ENCODE assay signal across 19 mouse cellular contexts in the genomic region with DNA sequence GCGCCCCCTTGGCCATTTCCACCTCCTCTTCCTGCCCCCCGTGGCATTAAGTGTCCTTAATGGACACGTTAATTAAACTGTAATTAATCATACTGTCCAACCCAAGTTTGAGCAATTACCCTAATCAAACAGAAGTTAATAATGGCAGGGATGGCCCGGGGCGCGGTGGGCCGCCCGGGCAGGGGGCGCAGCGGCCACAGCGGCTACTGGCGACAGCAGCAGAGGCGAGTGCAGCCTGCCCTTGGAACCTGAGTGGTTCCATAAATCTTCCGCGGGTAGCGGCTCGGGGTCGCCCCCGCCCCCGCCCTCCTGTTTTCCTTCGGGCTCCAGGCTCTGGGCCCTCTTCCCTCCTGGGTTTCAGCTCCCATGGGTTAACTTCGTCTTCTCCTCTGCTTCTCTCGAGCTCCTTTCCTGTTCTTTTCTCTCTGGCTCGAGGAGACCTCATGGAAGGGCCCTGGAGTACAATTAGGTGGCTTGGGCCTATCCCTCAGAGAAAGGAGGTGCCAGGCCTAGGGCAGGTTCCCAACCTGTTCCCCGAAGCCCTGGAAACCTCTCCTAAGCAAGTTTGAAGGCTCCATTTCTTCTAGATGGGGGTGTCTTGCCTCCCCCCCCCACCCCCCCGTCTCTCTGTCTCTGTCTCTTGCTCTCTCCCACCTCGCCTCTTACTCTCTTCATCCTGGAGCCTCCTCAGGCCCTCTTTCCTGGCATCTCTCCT. TPM values are rescaled to one million over a fixed set of nuclear protein-coding genes. Genes with fewer than 3 reads are reported as not detected.
DNase-seq lines count a peak whose midpoint lies in the region; ATAC-seq and TF ChIP-seq lines count a peak whose summit lies in the region.
"Had no signal": no experiment of that assay in that cellular context is flagged by ENCODE, and none has a peak within 500 bp of the region (broad histone marks: within the 10 kb centered on the region; RNA-seq: fewer than 3 reads in every experiment).

No protein-coding gene starts in this region.

- DNase-seq in intestine, embryonic 14.5 days (ENCODE audit: low spot score), result no peak
- DNase-seq in hindbrain, postnatal 0 days (ENCODE audit: low spot score), result no peak
- DNase-seq in spleen, postnatal 14 days (ENCODE audit: low spot score in 2 of 2), result no peak
- DNase-seq: cerebellum, adult 2 months; heart, adult 11 months had no signal

- peak overlapping the region; percentile 2; the same call in 1 of the 2 replicates for H3K4me3 ChIP-seq in intestine, embryonic 14.5 days (ENCODE audit: low read depth, low read length)
- H3K4me3 ChIP-seq in intestine, embryonic 15.5 days (replicated peaks), result no peak overlapping the region
- peak overlapping the region; percentile 51 for H3K4me3 ChIP-seq in hindbrain, embryonic 13.5 days
- peak overlapping the region; percentile 45 for H3K4me3 ChIP-seq in hindbrain, postnatal 0 days (ENCODE audit: low read length)
- peak overlapping the region; percentile 12 for H3K4me3 ChIP-seq in neural tube, embryonic 12.5 days
- H3K4me3 ChIP-seq: liver, embryonic 15.5 days had no signal

- no peak overlapping the region for H3K4me2 ChIP-seq in intestine, embryonic 14.5 days (ENCODE audit: low read length)
- no peak overlapping the region for H3K4me2 ChIP-seq in intestine, embryonic 15.5 days (replicated peaks)
- H3K4me2 ChIP-seq in hindbrain, embryonic 13.5 days, result peak overlapping the region; percentile 67
- peak overlapping the region; percentile 61 for H3K4me2 ChIP-seq in hindbrain, postnatal 0 days (ENCODE audit: low read depth, low read length)
- peak overlapping the region; percentile 76 for H3K4me2 ChIP-seq in neural tube, embryonic 12.5 days (replicated peaks)
- H3K4me2 ChIP-seq: liver, embryonic 15.5 days had no signal

- no peak for ATAC-seq in intestine, embryonic 14.5 days (replicated peaks; ENCODE audit: low FRiP score, low TSS enrichment, low read depth)
- no peak for ATAC-seq in intestine, embryonic 15.5 days
- no peak for ATAC-seq in hindbrain, embryonic 13.5 days (ENCODE audit: low FRiP score)
- ATAC-seq in hindbrain, postnatal 0 days, result no peak
- ATAC-seq in neural tube, embryonic 12.5 days (ENCODE audit: low FRiP score, low read depth), result no peak
- ATAC-seq in inflammation-experienced regulatory T-cells, adult 6 months, result no peak
- ATAC-seq in monocyte, adult 5-6 weeks (replicated peaks; ENCODE audit: insufficient number of reproducible peaks, low FRiP score, low TSS enrichment, poor library complexity, severe bottlenecking), result no peak

- H3K4me1 ChIP-seq in intestine, embryonic 14.5 days (replicated peaks; ENCODE audit: control insufficient read depth, insufficient read depth, low read length), result peaks cover 18% of the 10 kb centered on the region; the same call in 1 of the 2 replicates
- peaks cover 36% of the 10 kb centered on the region for H3K4me1 ChIP-seq in intestine, embryonic 15.5 days (replicated peaks)
- peaks cover 69% of the 10 kb centered on the region for H3K4me1 ChIP-seq in hindbrain, embryonic 13.5 days (replicated peaks)
- H3K4me1 ChIP-seq in hindbrain, postnatal 0 days (ENCODE audit: insufficient read depth, low read length), result peaks cover 3% of the 10 kb centered on the region; the same call in 1 of the 2 replicates
- peaks cover 43% of the 10 kb centered on the region for H3K4me1 ChIP-seq in neural tube, embryonic 12.5 days

- H3K9me3 ChIP-seq in intestine, embryonic 14.5 days (ENCODE audit: control insufficient read depth, low read length), result 0 out of 2 replicates have a peak, but pooled peaks cover 2% of the 10 kb centered on the region
- H3K9me3 ChIP-seq in intestine, embryonic 15.5 days, result no peaks in the 10 kb centered on the region
- H3K9me3 ChIP-seq in hindbrain, embryonic 13.5 days, result no peaks in the 10 kb centered on the region
- H3K9me3 ChIP-seq in hindbrain, postnatal 0 days (ENCODE audit: low read length), result no peaks in the 10 kb centered on the region
- H3K9me3 ChIP-seq in neural tube, embryonic 12.5 days, result no peaks in the 10 kb centered on the region; the same call in 1 of the 2 replicates
- H3K9me3 ChIP-seq: embryonic facial prominence, embryonic 15.5 days; limb, embryonic 15.5 days; liver, embryonic 15.5 days had no signal

- no peak for TF ChIP-seq CTCF in hindbrain, postnatal 0 days (IDR thresholded peaks at IDR 0.05; ENCODE audit: low read depth)

- no peaks in the 10 kb centered on the region for H3K36me3 ChIP-seq in intestine, embryonic 14.5 days (ENCODE audit: control insufficient read depth, insufficient read depth, low read length)
- no peaks in the 10 kb centered on the region for H3K36me3 ChIP-seq in intestine, embryonic 15.5 days
- H3K36me3 ChIP-seq in hindbrain, embryonic 13.5 days, result no peaks in the 10 kb centered on the region
- H3K36me3 ChIP-seq in hindbrain, postnatal 0 days (ENCODE audit: insufficient read depth, low read length), result no peaks in the 10 kb centered on the region
- no peaks in the 10 kb centered on the region for H3K36me3 ChIP-seq in neural tube, embryonic 12.5 days
- H3K36me3 ChIP-seq: embryonic facial prominence, embryonic 15.5 days; limb, embryonic 15.5 days; liver, embryonic 15.5 days had no signal

- 2% methylated on average over 27 of the region's 27 CpGs for WGBS in intestine, embryonic 14.5 days
- 2% methylated on average over 27 of the region's 27 CpGs for WGBS in intestine, embryonic 15.5 days
- WGBS in hindbrain, embryonic 13.5 days, result 2% methylated on average over 27 of the region's 27 CpGs
- WGBS in hindbrain, postnatal 0 days, result 3% methylated on average over 26 of the region's 27 CpGs
- 2% methylated on average over 27 of the region's 27 CpGs for WGBS in neural tube, embryonic 12.5 days

- H3K27ac ChIP-seq in intestine, embryonic 14.5 days (ENCODE audit: low read depth), result no peak overlapping the region
- no peak overlapping the region for H3K27ac ChIP-seq in intestine, embryonic 15.5 days
- H3K27ac ChIP-seq in hindbrain, embryonic 13.5 days, result peak overlapping the region; percentile 92
- H3K27ac ChIP-seq in hindbrain, postnatal 0 days, result no peak overlapping the region
- H3K27ac ChIP-seq in neural tube, embryonic 12.5 days, result no peak overlapping the region
- H3K27ac ChIP-seq: embryonic facial prominence, embryonic 15.5 days; gastrocnemius, adult 2 months; kidney, postnatal 0 days; limb, embryonic 15.5 days; liver, embryonic 15.5 days; macrophage had no signal

- H3K27me3 ChIP-seq in intestine, embryonic 14.5 days (replicated peaks; ENCODE audit: control insufficient read depth, insufficient read depth, low read length), result peaks cover 93% of the 10 kb centered on the region
- H3K27me3 ChIP-seq in intestine, embryonic 15.5 days (replicated peaks), result peaks cover 86% of the 10 kb centered on the region
- peaks cover 96% of the 10 kb centered on the region for H3K27me3 ChIP-seq in hindbrain, embryonic 13.5 days
- peaks cover 66% of the 10 kb centered on the region for H3K27me3 ChIP-seq in hindbrain, postnatal 0 days (ENCODE audit: insufficient read depth, low read length)
- H3K27me3 ChIP-seq in neural tube, embryonic 12.5 days (replicated peaks), result peaks cover 93% of the 10 kb centered on the region

- H3K9ac ChIP-seq in intestine, embryonic 14.5 days (ENCODE audit: low read length), result no peak overlapping the region
- H3K9ac ChIP-seq in intestine, embryonic 15.5 days, result no peak overlapping the region
- peak overlapping the region; percentile 85 for H3K9ac ChIP-seq in hindbrain, embryonic 13.5 days
- H3K9ac ChIP-seq in hindbrain, postnatal 0 days (replicated peaks; ENCODE audit: low read length), result 0 out of 2 replicates have a peak overlapping the region, but pooled peaks have one; percentile 5
- 0 out of 2 replicates have a peak overlapping the region, but pooled peaks have one; percentile 77 for H3K9ac ChIP-seq in neural tube, embryonic 12.5 days
- H3K9ac ChIP-seq: embryonic facial prominence, embryonic 15.5 days; limb, embryonic 15.5 days; liver, embryonic 15.5 days had no signal

RNA-seq across cellular contexts. Expression of a gene that starts 1.5 kb away (rescaled TPM):
- polyA plus RNA-seq in intestine, embryonic 14.5 days (2014; fragmentation: Nextera tagmentation; extraction: Ambion mirVana), result not detected in 2 replicates
- polyA plus RNA-seq in intestine, embryonic 15.5 days (2015; fragmentation: Nextera tagmentation; extraction: Ambion mirVana), result not detected in 2 replicates
- 18.5 and 25.5 TPM in 2 replicates for polyA plus RNA-seq in hindbrain, embryonic 13.5 days (2015; fragmentation: Nextera tagmentation; extraction: Ambion mirVana)
- total RNA-seq in hindbrain, postnatal 0 days (2014; rRNA removed), result 36.3 and 38.5 TPM in 2 replicates
- 9.2 TPM in 2 replicates for polyA plus RNA-seq in hindbrain, postnatal 0 days (2015; fragmentation: Nextera tagmentation; extraction: Ambion mirVana)
- polyA plus RNA-seq in neural tube, embryonic 12.5 days (2016; fragmentation: Nextera tagmentation; extraction: Ambion mirVana), result 39.1 and 47.0 TPM in 2 replicates
- polyA plus RNA-seq in inflammation-experienced regulatory T-cells, adult 6 months (2017; shearing (Covaris generic)), result not detected
- total RNA-seq in monocyte, adult 5-6 weeks (2017), result not detected in 3 replicates
- total RNA-seq: common myeloid progenitor, adult 5-6 weeks had no signal
- polyA plus RNA-seq: embryonic facial prominence, embryonic 15.5 days; heart, embryonic 14.5 days; kidney, postnatal 0 days; liver, embryonic 15.5 days; lung, embryonic 16.5 days had no signal

Comparison
In these comparisons a context has a peak if more than half of its experiments do, and no peak if none do; other contexts are left out.
1. H3K4me2 ChIP-seq: peak in hindbrain, embryonic 13.5 days (single experiment), hindbrain, postnatal 0 days (single experiment) and neural tube, embryonic 12.5 days (single experiment); none in intestine, embryonic 14.5 days (single experiment) and intestine, embryonic 15.5 days (single experiment).
2. H3K9ac ChIP-seq: peak in hindbrain, embryonic 13.5 days (single experiment), hindbrain, postnatal 0 days (single experiment) and neural tube, embryonic 12.5 days (single experiment); none in intestine, embryonic 14.5 days (single experiment) and intestine, embryonic 15.5 days (single experiment).
3. RNA of a gene that starts 1.5 kb away (polyA plus RNA-seq): 39.1 to 47.0 TPM in neural tube, embryonic 12.5 days, 18.5 to 25.5 TPM in hindbrain, embryonic 13.5 days and 9.2 TPM in hindbrain, postnatal 0 days; not detected in intestine, embryonic 14.5 days, not detected in intestine, embryonic 15.5 days and not detected in inflammation-experienced regulatory T-cells, adult 6 months; every median in the first group is over 10 times any median in the second.